Comparison of ENCODE assay signal across 13 mouse cellular contexts in genomic region chr5:151266896-151267634, GRCm38 (mm10).
"Had no signal": no experiment of that assay in that cellular context is flagged by ENCODE, and none has a peak within 500 bp of the region (broad histone marks: within the 10 kb centered on the region; RNA-seq: fewer than 3 reads in every experiment).

No protein-coding gene starts in this region.

- H3K9ac ChIP-seq: liver, embryonic 15.5 days; lung, embryonic 14.5 days; midbrain, embryonic 15.5 days had no signal

- H3K4me3 ChIP-seq: liver, embryonic 15.5 days; midbrain, embryonic 10.5 days; midbrain, embryonic 15.5 days had no signal

- DNase-seq: kidney, postnatal 10 days; kidney, postnatal 4 days; left cerebral cortex, postnatal 4 days; lung, embryonic 14.5 days; lung, postnatal 10 days; lung, postnatal 4 days; right cerebral cortex, adult 18-20 months; right cerebral cortex, postnatal 25 days; thymus, postnatal 36 days had no signal

- H3K27me3 ChIP-seq: liver, embryonic 15.5 days; midbrain, embryonic 15.5 days had no signal

- H3K27ac ChIP-seq: liver, embryonic 15.5 days; midbrain, embryonic 10.5 days; midbrain, embryonic 15.5 days had no signal

- H3K4me1 ChIP-seq: liver, embryonic 15.5 days; midbrain, embryonic 10.5 days; midbrain, embryonic 15.5 days had no signal

- H3K4me2 ChIP-seq: liver, embryonic 11.5 days; liver, embryonic 15.5 days; lung, embryonic 14.5 days; midbrain, embryonic 15.5 days had no signal

- ATAC-seq: midbrain, embryonic 15.5 days had no signal

- H3K36me3 ChIP-seq: liver, embryonic 15.5 days; midbrain, embryonic 10.5 days; midbrain, embryonic 15.5 days had no signal

- H3K9me3 ChIP-seq: liver, embryonic 15.5 days; midbrain, embryonic 10.5 days; midbrain, embryonic 15.5 days had no signal
